Mouse (Mus musculus): ENCODE results near the gene Fxr1. TPM values are rescaled to one million over a fixed set of nuclear protein-coding genes. Genes with fewer than 3 reads are reported as not detected.
"Not testable (repeated sequence)": the region's sequence is repeated elsewhere in the genome, so short reads cannot be mapped to it uniquely, and the experiment has no call there.

Gene Fxr1
- polyA plus RNA-seq, 1 experiment from 2014 or later = 206 TPM

GRCm38 (mm10) chr3:34035706-34036105 is 16.0 kb downstream of the Fxr1 start:
- ChIA-PET CTCF (interaction anchor here (0.8 to 2.5 kb wide), 4 partner anchors 9 to 37 kb away, joined by 3 to 8 read pairs (median 6); no protein-coding TSS in a partner anchor), POLR2A (no interaction called here)
- ATAC-seq = no peak
- DNase-seq (ENCODE audit: low read depth, low spot score) = no peak
- TF ChIP-seq CTCF (IDR thresholded peaks at IDR 0.05) = no peak
- in situ Hi-C loops (cut with MboI; ENCODE audit: low pct_unique_long_range_greater_than_20kb) = loop anchor here (25.0 kb wide), 1 partner anchor 1902 kb away; the partner anchor contains the start of gene Dcun1d1
- H3K27me3 ChIP-seq = no peaks in the 10 kb centered on the region

GRCm38 (mm10) chr3:34041990-34042389 is 22.2 kb downstream of the Fxr1 start:
- DNase-seq (ENCODE audit: low read depth, low spot score) = no peak
- ChIA-PET CTCF (interaction anchor here (1.2 to 3.9 kb wide), 2 partner anchors 11 to 12 kb away, joined by 3 to 14 read pairs; no protein-coding TSS in a partner anchor), POLR2A (no interaction called here)
- in situ Hi-C loops (cut with MboI; ENCODE audit: low pct_unique_long_range_greater_than_20kb) = loop anchor here (25.0 kb wide), 1 partner anchor 1895 kb away; the partner anchor contains the start of gene Dcun1d1
- TF ChIP-seq CTCF (IDR thresholded peaks at IDR 0.05) = no peak
- no peaks in the 10 kb centered on the region for H3K27me3 ChIP-seq
- no peak for ATAC-seq

GRCm38 (mm10) chr3:34062352-34062751 is 42.6 kb downstream of the Fxr1 start:
- ChIA-PET POLR2A (no interaction called here), CTCF (interaction anchor here (1.4 kb wide), 1 partner anchor 18 kb away, joined by 5 read pairs; no protein-coding TSS in a partner anchor)
- H3K27me3 ChIP-seq = no peaks in the 10 kb centered on the region
- no peak for ATAC-seq
- TF ChIP-seq CTCF (IDR thresholded peaks at IDR 0.05) = no peak
- DNase-seq (ENCODE audit: low read depth, low spot score) = no peak
- in situ Hi-C loops (cut with MboI; ENCODE audit: low pct_unique_long_range_greater_than_20kb) = loop anchor here (5.0 to 10.0 kb wide), 2 partner anchors 35 to 248 kb away; no protein-coding TSS in a partner anchor

GRCm38 (mm10) chr3:34068943-34069342 is 49.2 kb downstream of the Fxr1 start:
- in situ Hi-C loops (cut with MboI; ENCODE audit: low pct_unique_long_range_greater_than_20kb) = loop anchor here (10.0 kb wide), 1 partner anchor 254 kb away; no protein-coding TSS in a partner anchor
- CTCF ChIA-PET = interaction anchor here (1.1 kb wide), 1 partner anchor 10 kb away, joined by 3 read pairs; no protein-coding TSS in a partner anchor
- ATAC-seq; DNase-seq (ENCODE audit: low read depth, low spot score); H3K27me3 ChIP-seq: not testable (repeated sequence)
- POLR2A ChIA-PET = interaction anchor here (0.6 kb wide), 1 partner anchor 21 kb away, joined by 5 read pairs; no protein-coding TSS in a partner anchor

GRCm38 (mm10) chr3:34072726-34073125 is 53.0 kb downstream of the Fxr1 start:
- no peak for TF ChIP-seq CTCF (IDR thresholded peaks at IDR 0.05)
- no peaks in the 10 kb centered on the region for H3K27me3 ChIP-seq
- DNase-seq (ENCODE audit: low read depth, low spot score) = no peak
- in situ Hi-C loops (cut with MboI; ENCODE audit: low pct_unique_long_range_greater_than_20kb) = no loop called here
- ChIA-PET POLR2A (interaction anchor here (1.1 to 1.3 kb wide), 3 partner anchors 9 to 271 kb away, joined by 3 to 5 read pairs (median 4); no protein-coding TSS in a partner anchor), CTCF (interaction anchor here (1.1 to 1.5 kb wide), 5 partner anchors 11 to 78 kb away, joined by 3 to 5 read pairs (median 4); no protein-coding TSS in a partner anchor)
- no peak for ATAC-seq

GRCm38 (mm10) chr3:34076058-34076759 is 56.5 kb downstream of the Fxr1 start:
- in situ Hi-C loops (cut with MboI; ENCODE audit: low pct_unique_long_range_greater_than_20kb) = no loop called here
- H3K27me3 ChIP-seq = no peaks in the 10 kb centered on the region
- POLR2A ChIA-PET = no interaction called here
- peak; percentile 2 for TF ChIP-seq CTCF (IDR thresholded peaks at IDR 0.05)
- ATAC-seq = no peak
- CTCF ChIA-PET = interaction anchor here (0.9 to 1.9 kb wide), 5 partner anchors 19 to 53 kb away, joined by 3 to 4 read pairs (median 3); no protein-coding TSS in a partner anchor
- no peak for DNase-seq (ENCODE audit: low read depth, low spot score)

- no peak for TF ChIP-seq CTCF (IDR thresholded peaks at IDR 0.05)
- in situ Hi-C loops (cut with MboI; ENCODE audit: low pct_unique_long_range_greater_than_20kb) = no loop called here
- DNase-seq (ENCODE audit: low read depth, low spot score) (peak; percentile 74), ATAC-seq (peak; percentile 89)
- no peaks in the 10 kb centered on the region for H3K27me3 ChIP-seq
- ChIA-PET CTCF (interaction anchor here (1.0 to 2.7 kb wide), 6 partner anchors 10 to 148 kb away, joined by 3 to 8 read pairs (median 3); no protein-coding TSS in a partner anchor), POLR2A (interaction anchor here (0.8 kb wide), 1 partner anchor 9 kb away, joined by 4 read pairs; no protein-coding TSS in a partner anchor)
Observed at GRCm38 (mm10) chr3:34080900-34081662, 61.3 kb downstream of the Fxr1 start, which contains the start of gene Dnajc19. Dnajc19 (minus strand) TSS chr3:34081321.

- H3K27me3 ChIP-seq = no peaks in the 10 kb centered on the region
- ChIA-PET POLR2A (interaction anchor here (0.8 kb wide), 1 partner anchor 9 kb away, joined by 4 read pairs; no protein-coding TSS in a partner anchor), CTCF (interaction anchor here (1.0 to 2.7 kb wide), 6 partner anchors 9 to 148 kb away, joined by 3 to 8 read pairs (median 3); no protein-coding TSS in a partner anchor)
- ATAC-seq (no peak), DNase-seq (ENCODE audit: low read depth, low spot score) (no peak)
- in situ Hi-C loops (cut with MboI; ENCODE audit: low pct_unique_long_range_greater_than_20kb) = no loop called here
- TF ChIP-seq CTCF (IDR thresholded peaks at IDR 0.05) = no peak
Observed at GRCm38 (mm10) chr3:34081929-34082328, 62.2 kb downstream of the Fxr1 start.

- in situ Hi-C loops (cut with MboI; ENCODE audit: low pct_unique_long_range_greater_than_20kb) = no loop called here
- no peak for TF ChIP-seq CTCF (IDR thresholded peaks at IDR 0.05)
- ChIA-PET POLR2A (no interaction called here), CTCF (interaction anchor here (2.7 kb wide), 1 partner anchor 13 kb away, joined by 8 read pairs; no protein-coding TSS in a partner anchor)
- ATAC-seq (no peak), DNase-seq (ENCODE audit: low read depth, low spot score) (no peak)
- H3K27me3 ChIP-seq = peaks cover 3% of the 10 kb centered on the region
Observed at GRCm38 (mm10) chr3:34083655-34084054, 63.9 kb downstream of the Fxr1 start.

GRCm38 (mm10) chr3:34102891-34103290 is 83.1 kb downstream of the Fxr1 start:
- ChIA-PET POLR2A (no interaction called here), CTCF (interaction anchor here (0.7 to 2.2 kb wide), 5 partner anchors 10 to 32 kb away, joined by 3 to 7 read pairs (median 5); no protein-coding TSS in a partner anchor)
- in situ Hi-C loops (cut with MboI; ENCODE audit: low pct_unique_long_range_greater_than_20kb) = no loop called here
- ATAC-seq (no peak), DNase-seq (ENCODE audit: low read depth, low spot score) (no peak)
- no peak for TF ChIP-seq CTCF (IDR thresholded peaks at IDR 0.05)
- peaks cover 39% of the 10 kb centered on the region for H3K27me3 ChIP-seq
